Mouse (Mus musculus) heart, embryonic 13.5 days (tissue): Measurements from ENCODE around the gene Rabl3. TPM values are rescaled to one million over a fixed set of nuclear protein-coding genes. Genes with fewer than 3 reads are reported as not detected.

ENCODE experiments used
- ATAC-seq: fragments of 200-750 bp; cut with Nextera tagmentation; 2 replicates; pipeline ENCODE4 v1.8.0; 2017; ENCODE audit warnings: moderate TSS enrichment; ENCODE audit not compliant: insufficient number of reproducible peaks, low FRiP score, low TSS enrichment; ENCODE audit errors: extremely low read depth
- H3K27ac ChIP-seq: fragments of 300-500 bp; sonication (generic); replicated peaks from 2 replicates; pipeline ENCODE4 v1.5.1; 2015; ENCODE audit warnings: moderate library complexity, mild to moderate bottlenecking, inconsistent platforms
- H3K27me3 ChIP-seq: fragments of 300-500 bp; sonication (generic); replicated peaks from 2 replicates; pipeline ENCODE4 v1.6.1; 2015; ENCODE audit warnings: mild to moderate bottlenecking, inconsistent platforms
- H3K36me3 ChIP-seq: fragments of 300-500 bp; sonication (generic); 2 replicates; pipeline ENCODE4 v1.6.1; 2015; ENCODE audit warnings: mild to moderate bottlenecking, inconsistent platforms
- H3K4me1 ChIP-seq: fragments of 300-500 bp; sonication (generic); 2 replicates; pipeline ENCODE4 v1.6.1; 2015; ENCODE audit warnings: inconsistent platforms
- H3K4me2 ChIP-seq: fragments of 300-500 bp; sonication (generic); 2 replicates; pipeline ENCODE4 v1.6.1; 2015; ENCODE audit warnings: inconsistent platforms, mild to moderate bottlenecking, moderate library complexity
- H3K4me3 ChIP-seq: fragments of 300-500 bp; sonication (generic); 2 replicates; pipeline ENCODE4 v1.5.1; 2015; ENCODE audit warnings: moderate library complexity, mild to moderate bottlenecking, inconsistent platforms
- H3K9ac ChIP-seq: fragments of 300-500 bp; sonication (generic); 2 replicates; pipeline ENCODE4 v1.6.1; 2015; ENCODE audit warnings: inconsistent platforms, mild to moderate bottlenecking, moderate library complexity
- H3K9me3 ChIP-seq: fragments of 300-500 bp; sonication (generic); 2 replicates; pipeline ENCODE4 v1.6.1; 2016; ENCODE audit warnings: inconsistent platforms
- WGBS: fragments of 180-500 bp; shearing (Covaris S2); methylation state at CpG from one replicate; pipeline ENCODE4 v1.1.7; 2015; ENCODE audit warnings: mixed read lengths; 5-methylcytosine and 5-hydroxymethylcytosine counted together
- polyA plus RNA-seq: library from polyadenylated mRNA; unstranded; fragments of >200 nt; fragmentation: Nextera tagmentation; extraction: Ambion mirVana; gene quantifications from 2 replicates; pipeline ENCODE4 v1.2.1, GENCODE M21; 2015

Gene Rabl3
- polyA plus RNA-seq, 1 experiment from 2014 or later = 23.8 TPM

DNA sequence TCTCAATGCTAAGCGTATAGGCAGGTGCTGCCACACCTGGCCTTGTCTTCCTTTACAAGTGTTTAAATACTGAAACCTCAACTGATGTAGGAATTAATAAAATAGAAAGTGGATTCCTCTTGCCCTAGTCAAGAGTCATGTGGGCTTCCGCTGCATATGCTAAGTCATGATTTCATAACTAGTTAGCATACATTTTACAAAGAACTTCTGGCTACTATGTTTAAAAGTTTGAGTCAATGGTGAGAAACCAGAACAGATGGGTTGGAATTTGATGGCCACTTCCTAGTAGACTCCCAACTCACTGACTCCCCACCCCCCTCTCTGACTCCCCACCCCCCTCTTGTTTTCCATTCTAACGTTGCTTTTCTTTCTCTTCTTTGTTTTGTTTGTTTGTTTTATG, 59.6 kb downstream of the Rabl3 start:
- peaks cover 4% of the 10 kb centered on the region for H3K4me1 ChIP-seq
- H3K9ac ChIP-seq = no peak overlapping the region
- H3K9me3 ChIP-seq = no peaks in the 10 kb centered on the region
- no peaks in the 10 kb centered on the region for H3K36me3 ChIP-seq
- ATAC-seq = no peak
- H3K27me3 ChIP-seq = no peaks in the 10 kb centered on the region
- H3K4me2 ChIP-seq = no peak overlapping the region
- no peak overlapping the region for H3K4me3 ChIP-seq
- no peak overlapping the region for H3K27ac ChIP-seq
- WGBS = 67% methylated on average over 3 of the region's 3 CpGs

DNA sequence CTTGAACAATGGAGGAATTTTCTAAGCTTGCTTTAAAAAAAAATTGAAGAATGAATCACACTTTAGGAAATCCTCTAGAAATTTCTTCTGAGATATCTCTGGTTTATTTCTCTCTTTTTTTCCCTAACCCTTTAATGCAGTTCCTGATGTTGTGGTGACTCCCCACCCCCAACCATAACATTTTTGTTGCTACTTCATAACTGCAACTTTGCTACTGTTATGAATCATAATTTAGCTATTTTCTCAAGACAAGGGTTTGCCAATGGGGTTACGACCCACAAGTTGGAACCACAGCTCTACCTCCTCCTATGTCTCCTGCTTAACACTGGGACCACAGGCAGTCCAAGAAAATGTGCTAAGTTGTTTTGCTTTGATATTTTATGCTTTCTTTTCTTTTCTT, 63.7 kb downstream of the Rabl3 start:
- H3K27ac ChIP-seq = no peak overlapping the region
- H3K4me2 ChIP-seq = no peak overlapping the region
- no peaks in the 10 kb centered on the region for H3K36me3 ChIP-seq
- no peak overlapping the region for H3K4me3 ChIP-seq
- peaks cover 6% of the 10 kb centered on the region for H3K4me1 ChIP-seq
- 88% methylated on average over 1 of the region's 1 CpGs for WGBS
- no peaks in the 10 kb centered on the region for H3K9me3 ChIP-seq
- no peak overlapping the region for H3K9ac ChIP-seq
- H3K27me3 ChIP-seq = no peaks in the 10 kb centered on the region
- ATAC-seq = no peak

DNA sequence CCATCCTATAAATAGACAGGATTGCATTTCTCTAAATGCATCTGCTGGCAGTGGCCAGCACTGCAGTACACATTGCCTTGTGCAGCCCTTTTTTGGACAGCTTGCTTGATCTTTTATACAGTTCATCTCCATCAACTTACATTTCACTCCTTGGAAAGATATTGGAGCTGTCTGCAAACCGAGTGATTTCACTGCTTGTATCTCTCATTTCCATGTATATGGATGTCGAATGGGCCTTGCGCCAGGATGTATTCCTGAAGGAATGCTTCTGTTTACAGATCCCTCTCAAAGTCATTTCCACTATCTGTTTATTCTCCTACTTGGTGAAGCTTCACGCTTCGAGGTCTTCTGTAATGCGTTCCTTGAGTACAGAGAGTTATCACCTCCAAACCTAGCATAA, 64.6 kb downstream of the Rabl3 start:
- Histone ChIP-seq H3K9ac (no peak overlapping the region), H3K4me2 (no peak overlapping the region), H3K4me3 (no peak overlapping the region), H3K4me1 (peaks cover 6% of the 10 kb centered on the region), H3K36me3 (no peaks in the 10 kb centered on the region), H3K27me3 (no peaks in the 10 kb centered on the region), H3K27ac (no peak overlapping the region), H3K9me3 (no peaks in the 10 kb centered on the region)
- 61% methylated on average over 6 of the region's 6 CpGs for WGBS
- no peak for ATAC-seq

DNA sequence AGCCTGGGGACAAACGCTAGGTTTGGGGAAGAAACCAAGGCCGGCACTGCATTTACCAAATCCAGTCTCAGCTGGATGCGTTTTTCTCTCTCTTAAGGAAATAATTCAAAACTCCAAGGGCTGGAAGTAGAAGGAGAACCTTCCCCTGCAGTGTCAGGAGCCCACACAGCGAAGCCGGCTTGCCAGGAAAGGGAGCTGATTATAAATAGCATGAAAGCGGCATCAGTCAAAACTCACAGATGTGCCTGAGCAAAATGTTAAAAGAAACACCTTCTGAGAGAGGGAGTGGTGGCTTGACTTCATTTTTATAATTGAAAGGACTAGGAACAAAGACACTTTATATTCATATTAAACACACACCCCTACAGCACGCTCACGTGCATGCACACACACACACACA, 70.6 kb downstream of the Rabl3 start:
- H3K9me3 ChIP-seq = no peaks in the 10 kb centered on the region
- H3K4me1 ChIP-seq = no peaks in the 10 kb centered on the region
- no peak overlapping the region for H3K4me3 ChIP-seq
- ATAC-seq = no peak
- no peak overlapping the region for H3K9ac ChIP-seq
- no peak overlapping the region for H3K4me2 ChIP-seq
- H3K27ac ChIP-seq = no peak overlapping the region
- H3K36me3 ChIP-seq = no peaks in the 10 kb centered on the region
- H3K27me3 ChIP-seq = no peaks in the 10 kb centered on the region
- WGBS = 69% methylated on average over 8 of the region's 8 CpGs

DNA sequence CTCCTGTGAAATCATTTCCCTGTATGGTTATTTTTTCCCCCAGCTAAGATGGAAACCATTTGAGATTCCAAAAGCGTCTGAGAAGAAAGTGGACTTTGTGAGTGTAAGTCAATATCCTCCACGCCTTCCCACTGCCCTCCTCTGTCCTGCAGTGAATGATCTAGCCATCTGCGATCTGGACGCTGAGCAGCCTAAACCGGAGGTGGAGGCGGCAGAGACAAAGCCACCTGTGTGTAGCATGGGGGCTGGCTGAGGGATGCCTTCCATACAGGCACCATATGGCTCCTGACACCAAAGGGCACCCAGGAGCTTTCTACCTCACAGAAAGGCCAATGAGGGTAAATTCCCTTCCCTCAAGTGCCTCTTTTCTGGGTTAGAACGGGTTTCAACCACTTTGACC, 71.4 kb downstream of the Rabl3 start:
- ATAC-seq = no peak
- Histone ChIP-seq H3K4me1 (no peaks in the 10 kb centered on the region), H3K9ac (no peak overlapping the region), H3K4me3 (no peak overlapping the region), H3K27me3 (no peaks in the 10 kb centered on the region), H3K4me2 (no peak overlapping the region), H3K36me3 (no peaks in the 10 kb centered on the region), H3K27ac (no peak overlapping the region), H3K9me3 (no peaks in the 10 kb centered on the region)
- WGBS = 76% methylated on average over 7 of the region's 7 CpGs

DNA sequence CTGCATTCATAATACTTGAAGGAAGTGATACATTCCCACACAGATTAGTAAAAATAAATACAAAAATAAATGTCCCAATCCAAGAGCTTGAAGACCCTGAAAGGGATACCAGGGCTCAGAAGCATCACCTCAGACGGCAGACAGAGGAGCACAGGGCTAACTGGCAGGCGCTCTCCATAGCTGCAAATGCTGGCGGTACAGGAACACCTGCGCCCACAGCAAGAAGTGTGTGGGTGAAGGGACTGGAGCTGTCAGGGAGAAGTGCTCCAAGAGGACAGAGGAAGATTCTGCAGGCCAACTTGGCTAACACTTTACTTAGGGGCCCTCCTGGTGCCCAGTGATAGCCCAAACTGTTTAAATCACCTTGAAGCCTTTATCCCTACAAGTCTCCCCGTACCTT, 72.3 kb downstream of the Rabl3 start:
- ATAC-seq = no peak
- 80% methylated on average over 5 of the region's 5 CpGs for WGBS
- H3K4me1 ChIP-seq = no peaks in the 10 kb centered on the region
- H3K27ac ChIP-seq = no peak overlapping the region
- H3K36me3 ChIP-seq = no peaks in the 10 kb centered on the region
- no peaks in the 10 kb centered on the region for H3K27me3 ChIP-seq
- no peak overlapping the region for H3K9ac ChIP-seq
- H3K9me3 ChIP-seq = no peaks in the 10 kb centered on the region
- H3K4me3 ChIP-seq = no peak overlapping the region
- H3K4me2 ChIP-seq = no peak overlapping the region

DNA sequence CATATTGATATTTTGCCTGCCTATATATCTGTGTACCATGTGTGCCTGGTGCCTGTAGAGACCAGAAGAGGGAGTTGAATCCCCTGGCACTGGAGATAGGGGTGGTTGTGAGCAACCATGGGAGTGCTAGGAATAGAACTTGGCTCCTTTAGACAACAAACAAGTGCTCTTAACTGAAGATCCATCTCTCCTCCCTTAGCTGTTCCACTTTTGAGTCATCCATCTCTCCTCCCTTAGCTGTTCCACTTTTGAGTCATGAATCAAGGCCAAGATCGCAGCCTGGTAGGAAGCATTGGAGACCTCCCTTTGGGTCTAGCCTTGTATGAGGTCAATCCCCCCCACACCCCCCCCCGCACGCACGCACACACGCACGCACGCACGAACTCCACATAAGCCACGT, 74.9 kb downstream of the Rabl3 start:
- Histone ChIP-seq H3K4me1 (peaks cover 18% of the 10 kb centered on the region), H3K4me2 (no peak overlapping the region), H3K27me3 (no peaks in the 10 kb centered on the region), H3K9me3 (no peaks in the 10 kb centered on the region), H3K27ac (no peak overlapping the region), H3K9ac (no peak overlapping the region), H3K36me3 (no peaks in the 10 kb centered on the region), H3K4me3 (no peak overlapping the region)
- 89% methylated on average over 9 of the region's 9 CpGs for WGBS
- no peak for ATAC-seq

DNA sequence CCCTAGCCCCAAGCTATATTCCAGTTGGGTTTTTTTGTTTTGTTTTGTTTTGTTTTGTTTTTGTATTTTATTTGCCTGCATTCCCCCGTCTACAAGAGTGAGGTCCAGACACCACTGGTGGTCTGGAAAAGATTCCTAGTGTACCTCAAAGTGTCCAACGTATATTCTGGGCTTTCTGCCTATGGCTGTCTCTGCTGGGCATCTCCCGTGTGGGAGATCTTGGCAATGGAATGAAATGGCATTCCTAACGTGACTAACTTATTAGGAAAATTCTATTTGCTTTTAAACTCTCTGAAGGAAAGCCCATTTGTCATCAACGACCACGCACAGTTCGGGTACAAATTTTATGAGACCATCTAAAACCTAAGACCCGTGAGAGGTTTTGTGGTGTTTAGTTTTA, 75.7 kb downstream of the Rabl3 start:
- no peak for ATAC-seq
- Histone ChIP-seq H3K4me3 (no peak overlapping the region), H3K9me3 (no peaks in the 10 kb centered on the region), H3K27me3 (no peaks in the 10 kb centered on the region), H3K36me3 (no peaks in the 10 kb centered on the region), H3K27ac (no peak overlapping the region), H3K9ac (no peak overlapping the region), H3K4me1 (peaks cover 21% of the 10 kb centered on the region), H3K4me2 (no peak overlapping the region)
- 64% methylated on average over 8 of the region's 8 CpGs for WGBS

DNA sequence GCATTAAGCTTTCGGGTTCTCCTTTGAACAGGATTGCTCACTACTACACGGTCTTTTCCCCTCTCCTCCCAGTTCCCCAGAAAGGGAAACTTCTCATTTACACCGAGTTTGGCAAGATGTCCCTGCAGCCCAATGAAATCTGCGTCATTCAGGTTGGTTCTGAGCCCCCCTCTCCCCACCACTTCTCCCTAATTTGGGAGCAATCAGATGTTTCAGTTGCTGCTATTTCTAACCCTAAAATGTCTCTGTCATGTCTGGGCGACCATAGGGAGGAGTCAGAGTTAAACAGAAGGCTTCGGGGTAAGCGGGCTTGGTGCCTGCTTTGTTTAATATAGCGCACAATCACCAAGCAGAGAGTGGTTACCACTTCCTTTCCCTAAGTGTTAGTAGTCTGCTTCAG, 76.4 kb downstream of the Rabl3 start:
- Histone ChIP-seq H3K4me1 (peaks cover 28% of the 10 kb centered on the region), H3K4me2 (no peak overlapping the region)
- 65% methylated on average over 8 of the region's 8 CpGs for WGBS

DNA sequence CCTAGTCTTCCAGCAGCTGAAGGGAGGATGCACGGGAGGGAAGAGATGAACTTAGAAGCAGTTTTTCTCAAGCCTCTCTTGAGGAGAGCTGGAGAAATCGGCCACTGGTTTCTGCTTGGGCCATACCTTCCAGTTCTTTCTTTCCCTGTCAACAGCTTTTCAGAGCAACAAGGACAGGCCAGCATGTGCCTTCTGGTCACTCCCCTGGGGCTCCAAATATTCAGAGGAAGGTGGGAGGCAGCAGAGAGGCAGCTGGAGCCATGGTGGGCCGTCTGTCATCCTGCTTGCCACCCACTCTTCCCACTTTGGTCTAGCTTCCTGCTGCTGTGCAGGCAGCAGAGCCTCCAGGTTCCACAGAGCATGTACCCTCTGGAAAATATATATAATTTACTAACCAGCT, 78.0 kb downstream of the Rabl3 start:
- H3K4me3 ChIP-seq = no peak overlapping the region
- peak overlapping the region; percentile 32 for H3K27ac ChIP-seq
- WGBS = 13% methylated on average over 3 of the region's 3 CpGs
- H3K9ac ChIP-seq = no peak overlapping the region
- no peaks in the 10 kb centered on the region for H3K36me3 ChIP-seq
- peaks cover 28% of the 10 kb centered on the region for H3K4me1 ChIP-seq
- no peaks in the 10 kb centered on the region for H3K9me3 ChIP-seq
- ATAC-seq = no peak
- no peaks in the 10 kb centered on the region for H3K27me3 ChIP-seq
- no peak overlapping the region for H3K4me2 ChIP-seq

More for the DNA sequence above, 76.4 kb downstream of the Rabl3 start:
- Histone ChIP-seq H3K36me3 (no peaks in the 10 kb centered on the region), H3K9ac (no peak overlapping the region), H3K27me3 (no peaks in the 10 kb centered on the region), H3K27ac (no peak overlapping the region), H3K4me3 (no peak overlapping the region), H3K9me3 (no peaks in the 10 kb centered on the region)
- no peak for ATAC-seq

Other genes starting within 250 kb of the Rabl3 start
- gene Stxbp5l, start 154.9 kb upstream of the Rabl3 start, polyA plus RNA-seq = 0.16 and 0.31 TPM in 2 replicates
- gene Gtf2e1, start 96 bp upstream of the Rabl3 start, polyA plus RNA-seq = 20.4 and 20.5 TPM in 2 replicates
- 0.16 and 1.8 TPM in 2 replicates for gene Hgd, start 40.3 kb downstream of the Rabl3 start, polyA plus RNA-seq
- gene Ndufb4, start 114.6 kb downstream of the Rabl3 start, polyA plus RNA-seq = 69.4 and 84.7 TPM in 2 replicates
- gene Fstl1, start 237.0 kb downstream of the Rabl3 start, polyA plus RNA-seq = 429 and 466 TPM in 2 replicates